Mouse (Mus musculus): ENCODE measurements at regions not wholly inside any gene's neighbourhood (a gene's known extent, or its start where the extent isn't known, plus 50 kb on each side); places are given as distances from the start of the nearest gene placed in this dataset.

GRCm38 (mm10) chr10:96545761-96546388, 70.9 kb upstream of the Btg1 start:
- Histone ChIP-seq H3K9ac (no peak overlapping the region), H3K36me3 (replicated peaks) (no peaks in the 10 kb centered on the region), H3K4me2 (no peak overlapping the region), H3K9me3 (replicated peaks) (no peaks in the 10 kb centered on the region), H3K27ac (replicated peaks) (no peak overlapping the region), H3K4me1 (replicated peaks) (no peaks in the 10 kb centered on the region), H3K27me3 (no peaks in the 10 kb centered on the region), H3K4me3 (replicated peaks) (no peak overlapping the region)
- 62% methylated on average over 2 of the region's 2 CpGs for WGBS (ENCODE audit: insufficient replicate concordance)
- ATAC-seq (ENCODE audit: insufficient read depth) = no peak

- no peak overlapping the region for H3K4me2 ChIP-seq
- H3K9me3 ChIP-seq (replicated peaks) = no peaks in the 10 kb centered on the region
- H3K4me1 ChIP-seq (replicated peaks) = no peaks in the 10 kb centered on the region
- no peak overlapping the region for H3K27ac ChIP-seq (replicated peaks)
- WGBS (ENCODE audit: insufficient replicate concordance) = 43% methylated on average over 2 of the region's 2 CpGs
- H3K9ac ChIP-seq = no peak overlapping the region
- no peak overlapping the region for H3K4me3 ChIP-seq (replicated peaks)
- H3K36me3 ChIP-seq (replicated peaks) = no peaks in the 10 kb centered on the region
- H3K27me3 ChIP-seq = no peaks in the 10 kb centered on the region
- no peak for ATAC-seq (ENCODE audit: insufficient read depth)
Measured at GRCm38 (mm10) chr10:96549651-96550050, 67.2 kb upstream of the Btg1 start.

- ATAC-seq (ENCODE audit: insufficient read depth) = no peak
- no peak overlapping the region for H3K9ac ChIP-seq
- H3K4me3 ChIP-seq (replicated peaks) = no peak overlapping the region
- H3K9me3 ChIP-seq (replicated peaks) = no peaks in the 10 kb centered on the region
- no peak overlapping the region for H3K4me2 ChIP-seq
- H3K4me1 ChIP-seq (replicated peaks) = no peaks in the 10 kb centered on the region
- H3K27ac ChIP-seq (replicated peaks) = no peak overlapping the region
- no peaks in the 10 kb centered on the region for H3K27me3 ChIP-seq
- whole genome bisulfite sequencing (ENCODE audit: insufficient replicate concordance) = 53% methylated on average over 4 of the region's 4 CpGs
- H3K36me3 ChIP-seq (replicated peaks) = no peaks in the 10 kb centered on the region
Measured at GRCm38 (mm10) chr10:96550266-96550665, 66.5 kb upstream of the Btg1 start.

- H3K4me1 ChIP-seq (replicated peaks) = no peaks in the 10 kb centered on the region
- no peak overlapping the region for H3K27ac ChIP-seq (replicated peaks)
- no peaks in the 10 kb centered on the region for H3K9me3 ChIP-seq (replicated peaks)
- 61% methylated on average over 2 of the region's 2 CpGs for WGBS (ENCODE audit: insufficient replicate concordance)
- no peak overlapping the region for H3K9ac ChIP-seq
- no peak overlapping the region for H3K4me2 ChIP-seq
- no peaks in the 10 kb centered on the region for H3K27me3 ChIP-seq
- H3K36me3 ChIP-seq (replicated peaks) = no peaks in the 10 kb centered on the region
- no peak overlapping the region for H3K4me3 ChIP-seq (replicated peaks)
- ATAC-seq (ENCODE audit: insufficient read depth) = no peak
Measured at GRCm38 (mm10) chr10:96557336-96557735, 59.5 kb upstream of the Btg1 start.

GRCm38 (mm10) chr10:96565343-96565742, 51.5 kb upstream of the Btg1 start:
- ATAC-seq (ENCODE audit: insufficient read depth) = no peak
- Histone ChIP-seq H3K27ac (replicated peaks) (no peak overlapping the region), H3K36me3 (replicated peaks) (no peaks in the 10 kb centered on the region), H3K27me3 (no peaks in the 10 kb centered on the region), H3K9me3 (replicated peaks) (no peaks in the 10 kb centered on the region), H3K9ac (no peak overlapping the region), H3K4me1 (replicated peaks) (no peaks in the 10 kb centered on the region), H3K4me3 (replicated peaks) (no peak overlapping the region), H3K4me2 (no peak overlapping the region)
